Mouse (Mus musculus) A20 (cell line): ENCODE measurements at regions not wholly inside any gene's neighbourhood (a gene's known extent, or its start where the extent isn't known, plus 50 kb on each side); places are given as distances from the start of the nearest gene placed in this dataset.

ENCODE experiments used
- DNase-seq: peaks from one replicate; pipeline ENCODE4 v3.0.0-alpha.2; 2011; ENCODE audit warnings: low read depth, low spot score

GRCm38 (mm10) chr8:116837991-116838390, 83.3 kb downstream of the Cmc2 start:
- DNase-seq = no peak

- no peak for DNase-seq
These were observed 89.1 kb downstream of the Cmc2 start for GRCm38 (mm10) chr8:116832181-116832580.

GRCm38 (mm10) chr8:116829631-116830030, 91.6 kb downstream of the Cmc2 start:
- DNase-seq = no peak

- DNase-seq = no peak
These were observed 93.0 kb downstream of the Cmc2 start for GRCm38 (mm10) chr8:116828220-116828619.

- no peak for DNase-seq
These were observed 94.1 kb downstream of the Cmc2 start for GRCm38 (mm10) chr8:116827141-116827540.

- no peak for DNase-seq
These were observed 81.5 kb upstream of the Cdyl2 start for GRCm38 (mm10) chr8:116814118-116814851.

GRCm38 (mm10) chr8:116801313-116801712, 68.5 kb upstream of the Cdyl2 start:
- no peak for DNase-seq

GRCm38 (mm10) chr8:116800636-116801035, 67.8 kb upstream of the Cdyl2 start:
- peak; percentile 78 for DNase-seq

- DNase-seq = peak; percentile 49
These were observed 66.2 kb upstream of the Cdyl2 start for GRCm38 (mm10) chr8:116798981-116799380.

- DNase-seq = peak; percentile 33
These were observed 62.9 kb upstream of the Cdyl2 start for GRCm38 (mm10) chr8:116795713-116796112.

- no peak for DNase-seq
These were observed 60.3 kb upstream of the Cdyl2 start for GRCm38 (mm10) chr8:116793107-116793506.

- DNase-seq = no peak
These were observed 57.5 kb upstream of the Cdyl2 start for GRCm38 (mm10) chr8:116790294-116790693.
